Mouse (Mus musculus) cerebellum, adult 2 months (tissue): ENCODE measurements around the gene Vsig10.

ENCODE experiments used
- CTCF ChIP-seq: fragments of 200-500 bp; IDR thresholded peaks from 2 replicates; pipeline ENCODE4 v1.5.1; 2011; ENCODE audit warnings: low read depth, mild to moderate bottlenecking, control low read depth, low read length, moderate library complexity, borderline replicate concordance; ENCODE audit not compliant: insufficient read depth
- POLR2A ChIP-seq: fragments of 200-500 bp; IDR thresholded peaks from 2 replicates; pipeline ENCODE4 v1.6.1; 2011; ENCODE audit warnings: low read length, control low read depth, borderline replicate concordance; ENCODE audit not compliant: insufficient read depth

DNA sequence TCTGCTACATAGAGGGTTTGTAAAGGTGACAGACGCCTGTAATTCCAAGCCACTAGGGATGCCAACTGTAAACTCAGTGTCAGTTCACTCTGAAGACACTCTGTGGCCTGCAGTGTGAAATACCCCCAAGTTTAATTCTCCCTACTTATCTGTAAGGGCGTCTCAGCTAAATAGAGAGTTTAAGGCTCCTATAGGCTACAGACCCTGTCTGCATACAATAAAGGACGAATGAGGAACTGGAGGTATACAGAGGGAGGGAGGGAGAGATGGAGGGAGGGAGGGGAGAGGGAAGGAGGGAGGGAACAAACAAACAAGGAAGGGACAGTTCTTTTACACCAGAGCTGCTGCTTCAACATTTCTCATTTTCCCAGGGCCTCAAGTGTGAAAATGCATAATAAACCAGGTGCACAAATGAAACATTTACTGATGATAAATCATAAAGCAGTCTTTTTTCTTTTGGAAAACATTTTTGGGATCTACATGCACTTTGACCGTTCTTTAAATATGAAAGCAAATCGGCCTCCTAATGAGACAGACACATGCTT is 26.6 kb downstream of the Vsig10 start:
- TF ChIP-seq CTCF (no peak), POLR2A (no peak)
